Mouse (Mus musculus): ENCODE results near the gene Mms19.

DNA sequence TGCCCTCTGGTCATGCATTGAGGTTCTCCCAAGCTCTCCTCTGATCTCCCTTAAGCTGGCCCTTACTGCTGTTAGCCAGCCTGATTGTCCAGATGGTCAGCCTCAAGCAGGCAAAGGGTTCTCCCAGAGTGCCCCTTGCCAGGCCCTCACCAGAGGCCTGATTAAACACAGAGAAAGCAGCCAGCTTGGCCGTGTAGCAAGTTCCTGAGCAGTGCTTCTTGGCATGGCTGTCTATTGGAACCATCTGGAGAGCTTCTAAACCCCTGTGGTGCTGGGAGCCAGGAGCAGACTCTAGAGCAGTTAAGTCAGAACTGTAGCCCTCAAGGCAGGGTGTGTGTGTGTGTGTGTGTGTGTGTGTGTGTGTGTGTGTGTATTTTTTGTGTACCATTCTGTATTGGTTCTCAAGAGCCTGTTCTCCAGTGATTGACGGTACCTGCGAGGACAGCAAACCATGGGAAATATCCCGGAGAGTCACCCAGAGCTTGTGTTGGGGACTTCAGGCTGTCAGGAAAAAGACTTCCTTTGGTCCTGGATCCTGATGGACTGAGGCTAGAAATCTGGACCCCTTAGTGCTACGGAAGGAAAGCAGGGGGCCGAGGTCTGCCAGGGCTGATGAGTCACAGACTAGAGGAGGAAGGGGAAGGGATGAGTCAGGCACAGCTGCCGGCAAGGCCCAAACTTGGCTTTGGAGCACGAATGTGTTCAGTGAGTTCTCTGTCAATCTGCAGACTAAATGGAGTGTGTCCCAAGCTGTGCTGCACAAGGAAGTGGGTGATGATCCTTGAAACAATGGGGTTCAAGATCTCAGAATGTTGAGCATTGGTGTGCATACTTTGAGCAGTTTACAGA is 36.7 kb upstream of the Mms19 start:
- TF ChIP-seq ZC3H11A (IDR thresholded peaks at IDR 0.05; ENCODE audit: borderline replicate concordance, low read depth, low read length) (no peak), CHD2 (IDR thresholded peaks at IDR 0.05; ENCODE audit: low read depth, low read length) (no peak), ZNF384 (IDR thresholded peaks at IDR 0.05; ENCODE audit: low read depth, low read length) (no peak), MAFK (IDR thresholded peaks at IDR 0.05; ENCODE audit: insufficient read depth, low read depth, low read length) (no peak)
